Mouse (Mus musculus) heart, embryonic 15.5 days (tissue): ENCODE results near the gene Ror1. TPM values are rescaled to one million over a fixed set of nuclear protein-coding genes. Genes with fewer than 3 reads are reported as not detected.
A peak's percentile ranks its signal among the peaks of the same experiment; 100 is the strongest.

Source experiments
- ATAC-seq: fragments of 200-750 bp; cut with Nextera tagmentation; replicated peaks from 2 replicates; pipeline ENCODE4 v1.8.0; 2017; ENCODE audit warnings: low read depth, moderate TSS enrichment; ENCODE audit not compliant: insufficient number of reproducible peaks, insufficient read depth, low FRiP score
- H3K27ac ChIP-seq: fragments of 300-500 bp; sonication (generic); 2 replicates; pipeline ENCODE4 v1.5.1; 2015; ENCODE audit warnings: mild to moderate bottlenecking, inconsistent platforms
- H3K27me3 ChIP-seq: fragments of 300-500 bp; sonication (generic); 2 replicates; pipeline ENCODE4 v1.6.1; 2015; ENCODE audit warnings: inconsistent platforms
- H3K36me3 ChIP-seq: fragments of 300-500 bp; sonication (generic); 2 replicates; pipeline ENCODE4 v1.6.1; 2015; ENCODE audit warnings: mild to moderate bottlenecking, inconsistent platforms
- H3K4me1 ChIP-seq: fragments of 300-500 bp; sonication (generic); replicated peaks from 2 replicates; pipeline ENCODE4 v1.6.1; 2015; ENCODE audit warnings: inconsistent platforms
- H3K4me2 ChIP-seq: fragments of 300-500 bp; sonication (generic); 2 replicates; pipeline ENCODE4 v1.6.1; 2015; ENCODE audit warnings: inconsistent platforms, mild to moderate bottlenecking, moderate library complexity
- H3K4me3 ChIP-seq: fragments of 300-500 bp; sonication (generic); 2 replicates; pipeline ENCODE4 v1.5.1; 2015; ENCODE audit warnings: mild to moderate bottlenecking, inconsistent platforms
- H3K9ac ChIP-seq: fragments of 300-500 bp; sonication (generic); 2 replicates; pipeline ENCODE4 v1.6.1; 2015; ENCODE audit warnings: mild to moderate bottlenecking, inconsistent platforms
- H3K9me3 ChIP-seq: fragments of 300-500 bp; sonication (generic); replicated peaks from 2 replicates; pipeline ENCODE4 v1.6.1; 2016; ENCODE audit warnings: inconsistent platforms
- WGBS: fragments of 180-500 bp; shearing (Covaris S2); methylation state at CpG from one replicate; pipeline ENCODE4 v1.1.7; 2015; ENCODE audit warnings: mixed read lengths; 5-methylcytosine and 5-hydroxymethylcytosine counted together
- polyA plus RNA-seq: library from polyadenylated mRNA; unstranded; fragments of >200 nt; fragmentation: Nextera tagmentation; extraction: Ambion mirVana; gene quantifications from 2 replicates; pipeline ENCODE4 v1.2.1, GENCODE M21; 2015

Ror1 gene
- polyA plus RNA-seq, 1 experiment from 2014 or later = 12.9 TPM

GRCm38 (mm10) chr4:100166871-100167270, 71.3 kb downstream of the Ror1 start:
- Histone ChIP-seq H3K9ac (no peak overlapping the region), H3K27me3 (no peaks in the 10 kb centered on the region), H3K9me3 (no peaks in the 10 kb centered on the region), H3K4me2 (no peak overlapping the region), H3K4me3 (no peak overlapping the region), H3K27ac (no peak overlapping the region), H3K36me3 (no peaks in the 10 kb centered on the region), H3K4me1 (peaks cover 65% of the 10 kb centered on the region)
- ATAC-seq = no peak
- 42% methylated on average over 3 of the region's 3 CpGs for WGBS

DNA sequence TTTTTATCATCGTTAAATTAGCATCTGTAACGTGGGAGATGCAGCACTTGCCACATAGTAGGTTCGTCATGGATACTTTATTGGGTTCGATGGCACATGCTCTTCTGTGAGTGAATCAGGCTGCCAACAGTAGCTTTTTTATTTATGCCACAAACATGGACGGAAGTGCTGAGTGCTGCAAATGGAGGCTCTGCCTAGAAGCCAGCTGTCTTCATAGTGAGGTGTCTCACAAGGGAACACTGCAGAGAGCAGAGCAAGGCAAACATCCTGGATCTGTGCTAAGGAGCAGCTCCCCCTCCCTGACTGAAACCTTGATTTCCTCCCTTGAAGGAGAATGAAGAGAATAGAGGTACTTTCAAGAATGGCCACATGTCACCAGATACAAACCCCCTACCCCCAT, 74.1 kb downstream of the Ror1 start:
- H3K4me3 ChIP-seq = no peak overlapping the region
- no peaks in the 10 kb centered on the region for H3K9me3 ChIP-seq
- H3K36me3 ChIP-seq = no peaks in the 10 kb centered on the region
- no peak overlapping the region for H3K4me2 ChIP-seq
- H3K4me1 ChIP-seq = peaks cover 44% of the 10 kb centered on the region
- WGBS = 61% methylated on average over 5 of the region's 5 CpGs
- peak overlapping the region; percentile 13; the same call in 1 of the 2 replicates for H3K27ac ChIP-seq
- no peak overlapping the region for H3K9ac ChIP-seq
- no peaks in the 10 kb centered on the region for H3K27me3 ChIP-seq
- 0 out of 2 replicates have a peak, but pooled peaks have one; percentile 23 for ATAC-seq

DNA sequence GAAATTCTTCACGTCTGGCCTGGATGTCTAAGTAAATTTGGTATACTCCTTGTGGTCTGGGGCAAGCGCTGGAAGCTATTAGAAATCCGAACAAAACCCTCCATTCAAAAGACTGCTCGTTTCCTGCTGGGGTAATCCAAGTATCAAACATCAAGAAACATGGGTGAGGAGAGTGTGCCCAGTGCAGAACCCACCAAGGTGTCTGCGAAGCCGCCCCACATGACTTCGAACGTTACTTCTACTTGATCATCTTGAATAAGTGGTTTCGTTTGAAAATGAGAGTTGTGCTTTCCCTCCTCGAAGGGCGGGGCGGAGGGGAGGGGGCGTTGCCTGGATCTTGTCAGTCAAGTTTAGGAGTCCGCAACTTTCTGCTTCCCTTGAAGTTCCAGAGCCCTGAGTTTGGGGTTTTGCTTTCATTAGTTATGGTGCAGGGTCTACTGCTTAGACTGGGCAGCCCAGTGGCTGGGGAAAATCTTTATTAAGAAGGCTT, 74.6 kb downstream of the Ror1 start:
- Histone ChIP-seq H3K4me1 (peaks cover 38% of the 10 kb centered on the region), H3K27me3 (no peaks in the 10 kb centered on the region), H3K9me3 (no peaks in the 10 kb centered on the region), H3K36me3 (no peaks in the 10 kb centered on the region), H3K4me3 (no peak overlapping the region), H3K4me2 (no peak overlapping the region), H3K9ac (no peak overlapping the region), H3K27ac (peak overlapping the region; percentile 13; the same call in 1 of the 2 replicates)
- ATAC-seq = no peak
- 64% methylated on average over 14 of the region's 14 CpGs for WGBS

GRCm38 (mm10) chr4:100170743-100171142, 75.2 kb downstream of the Ror1 start:
- Histone ChIP-seq H3K4me3 (no peak overlapping the region), H3K4me1 (peaks cover 35% of the 10 kb centered on the region), H3K36me3 (no peaks in the 10 kb centered on the region), H3K9me3 (no peaks in the 10 kb centered on the region), H3K27ac (no peak overlapping the region), H3K4me2 (no peak overlapping the region), H3K27me3 (no peaks in the 10 kb centered on the region), H3K9ac (no peak overlapping the region)
- no peak for ATAC-seq
- 47% methylated on average over 5 of the region's 5 CpGs for WGBS

DNA sequence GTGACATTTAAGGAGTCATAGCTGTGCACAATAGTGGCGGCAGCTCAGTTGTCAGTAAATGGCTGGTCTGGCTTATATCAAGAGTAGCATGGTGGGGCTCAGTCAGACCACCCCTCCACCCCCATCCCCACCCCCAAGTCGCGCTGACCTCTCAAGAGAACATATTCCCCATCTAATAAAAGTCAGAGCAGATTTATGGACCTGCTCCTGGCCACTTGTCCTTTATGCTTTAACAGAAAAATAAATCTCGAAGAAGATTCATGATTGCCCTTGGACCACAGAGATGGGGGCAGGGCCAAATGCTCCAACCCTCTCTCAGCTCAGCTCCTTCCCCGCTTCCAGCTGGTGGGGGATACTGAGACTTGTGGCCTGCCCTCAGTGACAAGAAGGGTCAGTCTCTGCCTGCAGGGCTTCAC, 75.9 kb downstream of the Ror1 start:
- no peak overlapping the region for H3K9ac ChIP-seq
- no peak overlapping the region for H3K4me2 ChIP-seq
- no peaks in the 10 kb centered on the region for H3K36me3 ChIP-seq
- H3K4me3 ChIP-seq = no peak overlapping the region
- H3K4me1 ChIP-seq = peaks cover 31% of the 10 kb centered on the region
- ATAC-seq = no peak
- H3K9me3 ChIP-seq = no peaks in the 10 kb centered on the region
- 36% methylated on average over 5 of the region's 5 CpGs for WGBS
- H3K27ac ChIP-seq = no peak overlapping the region
- no peaks in the 10 kb centered on the region for H3K27me3 ChIP-seq

- no peak for ATAC-seq
- Histone ChIP-seq H3K4me3 (no peak overlapping the region), H3K9ac (no peak overlapping the region), H3K4me1 (peaks cover 30% of the 10 kb centered on the region), H3K9me3 (no peaks in the 10 kb centered on the region), H3K27me3 (no peaks in the 10 kb centered on the region), H3K27ac (no peak overlapping the region), H3K4me2 (no peak overlapping the region), H3K36me3 (no peaks in the 10 kb centered on the region)
- WGBS = 87% methylated on average over 7 of the region's 7 CpGs
Observed at GRCm38 (mm10) chr4:100175594-100175993, 80.0 kb downstream of the Ror1 start.

DNA sequence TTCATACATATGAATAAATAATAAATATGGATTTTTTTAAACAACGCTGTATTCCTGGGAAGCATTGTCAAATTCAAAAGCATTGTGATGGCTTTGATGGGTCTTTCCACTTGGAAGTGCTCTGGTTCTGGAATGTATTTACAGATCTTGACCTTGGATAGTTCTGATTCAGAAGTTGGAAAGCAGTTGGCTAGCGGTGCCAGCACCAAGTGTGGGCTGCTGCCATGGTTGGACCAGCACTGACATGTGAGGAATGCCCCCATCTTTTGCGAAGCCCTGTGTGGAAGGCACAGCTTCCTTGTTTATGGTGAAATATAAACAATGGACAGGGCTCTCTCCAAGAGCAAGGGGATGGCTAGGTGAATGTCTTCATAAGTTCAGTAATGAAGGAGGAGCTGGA, 82.7 kb downstream of the Ror1 start:
- Histone ChIP-seq H3K4me2 (no peak overlapping the region), H3K27me3 (no peaks in the 10 kb centered on the region), H3K27ac (no peak overlapping the region), H3K36me3 (no peaks in the 10 kb centered on the region), H3K4me3 (no peak overlapping the region), H3K9ac (no peak overlapping the region), H3K9me3 (no peaks in the 10 kb centered on the region), H3K4me1 (peaks cover 26% of the 10 kb centered on the region)
- 76% methylated on average over 3 of the region's 3 CpGs for WGBS
- no peak for ATAC-seq

GRCm38 (mm10) chr4:100181676-100182075, 86.1 kb downstream of the Ror1 start:
- H3K4me3 ChIP-seq = no peak overlapping the region
- H3K27me3 ChIP-seq = no peaks in the 10 kb centered on the region
- 54% methylated on average over 5 of the region's 5 CpGs for WGBS
- H3K9ac ChIP-seq = no peak overlapping the region
- H3K4me2 ChIP-seq = no peak overlapping the region
- no peaks in the 10 kb centered on the region for H3K9me3 ChIP-seq
- H3K4me1 ChIP-seq = peaks cover 27% of the 10 kb centered on the region
- H3K36me3 ChIP-seq = no peaks in the 10 kb centered on the region
- ATAC-seq = 0 out of 2 replicates have a peak, but pooled peaks have one; percentile 39
- no peak overlapping the region for H3K27ac ChIP-seq

DNA sequence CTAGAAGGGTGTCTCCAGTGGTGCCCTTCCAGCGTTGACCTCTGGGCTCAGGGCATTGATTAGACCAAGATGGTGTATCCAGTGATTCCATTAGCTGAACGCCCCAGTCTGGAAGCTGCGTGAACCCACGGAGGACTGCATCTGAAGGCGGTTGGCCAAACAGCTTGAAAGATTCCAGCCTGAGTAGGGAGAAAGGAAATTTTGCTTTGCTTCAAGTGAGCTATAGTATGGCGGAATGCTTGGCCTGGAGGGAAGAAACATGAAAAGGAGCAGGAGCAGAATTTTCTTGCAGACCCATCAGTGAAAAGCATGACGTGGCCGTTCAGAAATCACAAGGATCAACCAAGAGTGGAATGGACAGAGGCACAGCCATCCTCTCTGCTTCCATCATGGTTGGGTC, 91.2 kb downstream of the Ror1 start:
- Histone ChIP-seq H3K4me1 (peaks cover 32% of the 10 kb centered on the region), H3K4me3 (no peak overlapping the region), H3K9ac (no peak overlapping the region), H3K9me3 (no peaks in the 10 kb centered on the region), H3K36me3 (no peaks in the 10 kb centered on the region), H3K27me3 (no peaks in the 10 kb centered on the region), H3K4me2 (no peak overlapping the region), H3K27ac (no peak overlapping the region)
- ATAC-seq = no peak
- 89% methylated on average over 8 of the region's 8 CpGs for WGBS

GRCm38 (mm10) chr4:100187563-100188200, 92.1 kb downstream of the Ror1 start:
- no peak overlapping the region for H3K4me3 ChIP-seq
- no peaks in the 10 kb centered on the region for H3K27me3 ChIP-seq
- H3K4me1 ChIP-seq = peaks cover 32% of the 10 kb centered on the region
- H3K9me3 ChIP-seq = no peaks in the 10 kb centered on the region
- no peaks in the 10 kb centered on the region for H3K36me3 ChIP-seq
- no peak overlapping the region for H3K9ac ChIP-seq
- no peak overlapping the region for H3K4me2 ChIP-seq
- ATAC-seq = peak; percentile 40
- peak overlapping the region; percentile 70 for H3K27ac ChIP-seq
- WGBS = 34% methylated on average over 6 of the region's 6 CpGs

- Histone ChIP-seq H3K36me3 (no peaks in the 10 kb centered on the region), H3K27ac (peak overlapping the region; percentile 70), H3K4me2 (no peak overlapping the region; the same call in 1 of the 2 replicates), H3K9ac (no peak overlapping the region), H3K4me3 (no peak overlapping the region), H3K9me3 (no peaks in the 10 kb centered on the region), H3K4me1 (peaks cover 35% of the 10 kb centered on the region), H3K27me3 (no peaks in the 10 kb centered on the region)
- peak; percentile 74 for ATAC-seq
- WGBS = 15% methylated on average over 4 of the region's 4 CpGs
Observed at GRCm38 (mm10) chr4:100188201-100188699, 92.7 kb downstream of the Ror1 start.

DNA sequence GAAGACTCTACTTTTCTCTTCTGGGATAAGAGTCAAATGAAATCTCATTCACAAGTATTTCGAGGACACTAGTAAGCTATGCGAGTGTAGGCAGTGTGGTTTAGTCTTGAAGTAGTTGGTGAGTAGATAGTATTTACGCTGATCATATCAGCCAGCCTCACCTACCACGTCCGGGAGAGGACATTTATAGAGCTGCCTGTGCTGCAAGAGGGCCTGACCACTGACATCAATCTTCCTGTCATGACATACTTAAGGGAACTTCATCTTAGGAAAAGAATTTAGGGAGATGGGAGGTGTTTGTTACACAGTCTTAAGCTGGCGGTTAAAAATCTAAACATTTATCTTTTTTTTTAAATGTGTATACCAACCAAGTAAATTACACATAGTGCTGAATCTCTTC, 95.9 kb downstream of the Ror1 start:
- Histone ChIP-seq H3K4me2 (no peak overlapping the region), H3K9me3 (no peaks in the 10 kb centered on the region), H3K4me1 (peaks cover 35% of the 10 kb centered on the region), H3K36me3 (no peaks in the 10 kb centered on the region), H3K4me3 (no peak overlapping the region), H3K27me3 (no peaks in the 10 kb centered on the region), H3K27ac (no peak overlapping the region), H3K9ac (no peak overlapping the region)
- no peak for ATAC-seq
- 34% methylated on average over 6 of the region's 6 CpGs for WGBS
